Mouse (Mus musculus) kidney, embryonic 16.5 days (tissue): ENCODE measurements around the gene Lyrm7. TPM values are rescaled to one million over a fixed set of nuclear protein-coding genes. Genes with fewer than 3 reads are reported as not detected.

Experiments used
- ATAC-seq: fragments of 200-750 bp; cut with Nextera tagmentation; 2 replicates; pipeline ENCODE4 v1.8.0; 2017; ENCODE audit warnings: moderate TSS enrichment; ENCODE audit not compliant: low FRiP score, low TSS enrichment
- H3K27ac ChIP-seq: fragments of 300-500 bp; sonication (generic); 2 replicates; pipeline ENCODE4 v1.5.1; 2014; ENCODE audit warnings: low read length
- H3K27me3 ChIP-seq: fragments of 300-500 bp; sonication (generic); 2 replicates; pipeline ENCODE4 v1.6.1; 2014; ENCODE audit warnings: low read length, control low read depth, mixed read lengths; ENCODE audit not compliant: insufficient read depth
- H3K36me3 ChIP-seq: fragments of 300-500 bp; sonication (generic); 2 replicates; pipeline ENCODE4 v1.6.1; 2014; ENCODE audit warnings: low read length, control low read depth, mixed read lengths; ENCODE audit not compliant: insufficient read depth
- H3K4me1 ChIP-seq: fragments of 300-500 bp; sonication (generic); 2 replicates; pipeline ENCODE4 v1.6.1; 2014; ENCODE audit warnings: low read length, control low read depth, mixed read lengths; ENCODE audit not compliant: insufficient read depth
- H3K4me2 ChIP-seq: fragments of 300-500 bp; sonication (generic); replicated peaks from 2 replicates; pipeline ENCODE4 v1.6.1; 2014; ENCODE audit warnings: low read depth, low read length
- H3K4me3 ChIP-seq: fragments of 300-500 bp; sonication (generic); 2 replicates; pipeline ENCODE4 v1.5.1; 2014; ENCODE audit warnings: mild to moderate bottlenecking, low read length
- H3K9ac ChIP-seq: fragments of 300-500 bp; sonication (generic); replicated peaks from 2 replicates; pipeline ENCODE4 v1.6.1; 2014; ENCODE audit warnings: low read length
- H3K9me3 ChIP-seq: fragments of 300-500 bp; sonication (generic); 2 replicates; pipeline ENCODE4 v1.6.1; 2016; ENCODE audit warnings: low read length, control low read depth
- WGBS: fragments of 180-500 bp; shearing (Covaris S2); extraction: QIAGEN DNeasy Blood & Tissue Kit; methylation state at CpG from one replicate; pipeline ENCODE4 v1.1.7; 2014; 5-methylcytosine and 5-hydroxymethylcytosine counted together
- polyA plus RNA-seq: library from polyadenylated mRNA; unstranded; fragments of >200 nt; fragmentation: Nextera tagmentation; extraction: Ambion mirVana; gene quantifications from 2 replicates; pipeline ENCODE4 v1.2.1, GENCODE M21; 2015

Lyrm7 gene
- polyA plus RNA-seq, 1 experiment from 2014 or later = 9.2 TPM

- H3K9me3 ChIP-seq = no peaks in the 10 kb centered on the region
- no peaks in the 10 kb centered on the region for H3K36me3 ChIP-seq
- no peak overlapping the region for H3K4me2 ChIP-seq
- no peak overlapping the region for H3K27ac ChIP-seq
- WGBS = 86% methylated on average over 4 of the region's 4 CpGs
- H3K4me3 ChIP-seq = no peak overlapping the region
- H3K9ac ChIP-seq = no peak overlapping the region
- ATAC-seq = no peak
- H3K4me1 ChIP-seq = no peaks in the 10 kb centered on the region
- H3K27me3 ChIP-seq = no peaks in the 10 kb centered on the region
Measured at GRCm38 (mm10) chr11:54833833-54834232, 26.9 kb downstream of the Lyrm7 start.

GRCm38 (mm10) chr11:54826819-54827218, 33.9 kb downstream of the Lyrm7 start:
- ATAC-seq = no peak
- no peak overlapping the region for H3K4me3 ChIP-seq
- H3K9ac ChIP-seq = no peak overlapping the region

DNA sequence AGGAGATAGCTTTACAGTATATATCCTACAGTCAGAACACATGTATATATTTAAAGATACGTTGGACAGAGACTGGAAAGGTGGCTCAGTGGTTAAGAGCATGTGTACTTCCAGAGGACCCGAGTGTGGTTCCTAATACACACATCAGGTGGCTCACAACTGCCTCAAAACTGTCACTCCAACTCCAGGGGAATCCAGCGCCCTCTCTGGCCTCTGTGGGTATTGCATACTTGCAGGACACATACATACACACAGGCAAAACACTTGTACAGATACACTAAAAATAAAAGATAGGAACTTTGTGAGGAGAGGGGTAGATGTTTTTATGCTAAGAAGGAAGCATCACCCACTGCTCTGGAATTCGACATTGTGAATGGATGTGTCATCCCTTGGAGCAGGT, 34.9 kb downstream of the Lyrm7 start:
- no peak for ATAC-seq
- Histone ChIP-seq H3K27me3 (no peaks in the 10 kb centered on the region), H3K9me3 (peaks cover 4% of the 10 kb centered on the region; the same call in 1 of the 2 replicates), H3K36me3 (no peaks in the 10 kb centered on the region), H3K4me1 (no peaks in the 10 kb centered on the region), H3K4me2 (no peak overlapping the region), H3K9ac (no peak overlapping the region), H3K4me3 (no peak overlapping the region), H3K27ac (no peak overlapping the region)
- 81% methylated on average over 4 of the region's 4 CpGs for WGBS

More at GRCm38 (mm10) chr11:54826819-54827218, 33.9 kb downstream of the Lyrm7 start:
- H3K27me3 ChIP-seq = no peaks in the 10 kb centered on the region
- H3K27ac ChIP-seq = no peak overlapping the region
- no peak overlapping the region for H3K4me2 ChIP-seq
- no peaks in the 10 kb centered on the region for H3K4me1 ChIP-seq
- no peaks in the 10 kb centered on the region for H3K36me3 ChIP-seq
- peaks cover 4% of the 10 kb centered on the region; the same call in 1 of the 2 replicates for H3K9me3 ChIP-seq
- 63% methylated on average over 8 of the region's 8 CpGs for WGBS

- Histone ChIP-seq H3K36me3 (no peaks in the 10 kb centered on the region), H3K27me3 (no peaks in the 10 kb centered on the region), H3K9ac (no peak overlapping the region), H3K4me2 (no peak overlapping the region), H3K27ac (no peak overlapping the region), H3K9me3 (peaks cover 4% of the 10 kb centered on the region; the same call in 1 of the 2 replicates), H3K4me1 (no peaks in the 10 kb centered on the region), H3K4me3 (no peak overlapping the region)
- ATAC-seq = no peak
- WGBS = 79% methylated on average over 4 of the region's 4 CpGs
Measured at GRCm38 (mm10) chr11:54823467-54823866, 37.2 kb downstream of the Lyrm7 start.

DNA sequence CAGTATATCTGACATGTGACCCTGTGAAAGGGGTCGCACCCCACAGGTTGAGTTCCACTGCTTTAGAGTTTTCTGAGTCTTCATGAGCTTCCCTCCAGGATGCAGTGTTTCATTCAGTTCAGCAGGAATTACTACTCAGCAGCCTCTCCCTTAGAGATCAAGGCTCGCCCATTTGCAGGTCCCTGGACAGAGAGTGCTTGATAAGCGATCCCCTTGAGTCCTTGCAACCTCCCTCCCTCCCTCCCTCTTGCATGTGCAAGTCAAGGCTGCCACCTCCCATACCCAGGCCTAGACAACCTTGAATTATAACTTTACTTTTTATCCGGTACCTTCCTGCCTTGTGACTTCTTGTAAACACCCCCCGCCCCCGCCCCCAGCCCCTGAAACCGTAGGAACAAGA, 41.2 kb downstream of the Lyrm7 start:
- ATAC-seq = no peak
- 54% methylated on average over 7 of the region's 7 CpGs for WGBS

DNA sequence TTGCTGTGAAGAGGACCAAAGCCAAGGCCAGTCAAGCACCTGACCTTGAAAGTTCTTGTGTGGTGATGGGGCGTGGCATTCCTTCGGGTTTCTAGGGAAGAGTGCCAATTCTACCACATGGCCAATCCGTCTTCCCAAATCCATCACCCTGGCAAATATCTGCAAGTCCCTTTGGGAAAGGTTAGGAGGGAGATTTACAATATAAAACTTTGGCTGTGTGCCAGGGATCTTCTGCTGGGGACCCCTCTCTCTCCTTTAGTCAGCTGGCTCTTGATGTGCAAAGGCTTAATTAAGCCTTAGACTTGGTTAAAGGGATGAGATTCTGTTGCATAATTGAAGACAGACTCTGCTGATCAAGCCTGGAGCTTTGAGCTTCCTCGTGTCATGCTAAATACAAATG, 43.3 kb downstream of the Lyrm7 start:
- no peak overlapping the region for H3K27ac ChIP-seq
- WGBS = 72% methylated on average over 4 of the region's 4 CpGs
- H3K4me2 ChIP-seq = no peak overlapping the region
- no peaks in the 10 kb centered on the region for H3K4me1 ChIP-seq
- ATAC-seq = no peak
- no peaks in the 10 kb centered on the region for H3K27me3 ChIP-seq
- H3K9me3 ChIP-seq = no peaks in the 10 kb centered on the region
- no peaks in the 10 kb centered on the region for H3K36me3 ChIP-seq
- H3K9ac ChIP-seq = no peak overlapping the region
- H3K4me3 ChIP-seq = no peak overlapping the region

More for the DNA sequence above, 41.2 kb downstream of the Lyrm7 start:
- Histone ChIP-seq H3K4me2 (no peak overlapping the region), H3K27ac (no peak overlapping the region), H3K9me3 (peaks cover 4% of the 10 kb centered on the region; the same call in 1 of the 2 replicates), H3K9ac (no peak overlapping the region), H3K27me3 (no peaks in the 10 kb centered on the region), H3K36me3 (no peaks in the 10 kb centered on the region), H3K4me1 (no peaks in the 10 kb centered on the region), H3K4me3 (no peak overlapping the region)

- no peaks in the 10 kb centered on the region for H3K36me3 ChIP-seq
- no peak overlapping the region for H3K4me3 ChIP-seq
- no peaks in the 10 kb centered on the region for H3K27me3 ChIP-seq
- no peak overlapping the region for H3K27ac ChIP-seq
- no peak for ATAC-seq
- H3K9ac ChIP-seq = no peak overlapping the region
- no peaks in the 10 kb centered on the region for H3K4me1 ChIP-seq
- H3K9me3 ChIP-seq = no peaks in the 10 kb centered on the region
- H3K4me2 ChIP-seq = no peak overlapping the region
Measured at GRCm38 (mm10) chr11:54815659-54816058, 45.1 kb downstream of the Lyrm7 start.

DNA sequence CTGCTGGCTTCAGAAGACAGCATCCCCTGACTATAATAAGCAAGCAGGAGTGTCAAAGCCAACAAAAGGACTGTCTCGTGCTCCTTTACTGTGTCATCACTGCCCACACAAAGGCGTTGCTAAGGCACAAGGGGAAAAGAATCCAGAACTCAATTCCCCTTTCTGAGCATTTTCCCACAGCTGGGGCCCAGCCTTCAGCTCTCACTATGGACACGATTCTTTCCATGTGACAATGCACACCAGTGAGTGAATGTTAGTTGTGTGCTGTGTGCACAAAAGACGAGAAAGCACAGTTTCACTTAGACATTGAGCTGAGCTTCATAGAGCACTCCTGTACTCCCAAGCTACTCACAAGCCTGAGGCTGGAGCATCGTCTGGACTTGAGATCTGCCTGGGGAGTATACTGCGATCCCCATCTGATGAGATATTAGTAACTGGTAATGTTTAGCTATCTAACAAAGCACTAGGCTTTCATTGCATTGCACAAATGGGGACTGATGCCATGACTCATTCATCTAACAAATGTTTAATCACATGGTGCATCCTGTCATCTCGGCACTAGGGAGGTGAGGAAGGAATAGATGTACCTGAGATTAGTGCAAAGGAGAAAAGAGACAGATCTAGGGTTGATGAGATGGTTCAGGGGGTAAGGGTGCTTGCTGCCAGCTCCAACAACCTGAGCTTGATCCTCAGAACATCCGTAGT, 47.8 kb downstream of the Lyrm7 start:
- Histone ChIP-seq H3K4me2 (no peak overlapping the region), H3K27ac (no peak overlapping the region), H3K4me3 (no peak overlapping the region), H3K9me3 (no peaks in the 10 kb centered on the region), H3K27me3 (no peaks in the 10 kb centered on the region), H3K4me1 (no peaks in the 10 kb centered on the region), H3K36me3 (no peaks in the 10 kb centered on the region), H3K9ac (no peak overlapping the region)
- no peak for ATAC-seq
- WGBS = 72% methylated on average over 8 of the region's 8 CpGs

GRCm38 (mm10) chr11:54812314-54812713, 48.4 kb downstream of the Lyrm7 start:
- Histone ChIP-seq H3K4me1 (no peaks in the 10 kb centered on the region), H3K4me3 (no peak overlapping the region), H3K27ac (no peak overlapping the region), H3K4me2 (no peak overlapping the region), H3K36me3 (no peaks in the 10 kb centered on the region), H3K9me3 (no peaks in the 10 kb centered on the region), H3K9ac (no peak overlapping the region), H3K27me3 (no peaks in the 10 kb centered on the region)
- ATAC-seq = no peak
- WGBS = 73% methylated on average over 4 of the region's 4 CpGs

DNA sequence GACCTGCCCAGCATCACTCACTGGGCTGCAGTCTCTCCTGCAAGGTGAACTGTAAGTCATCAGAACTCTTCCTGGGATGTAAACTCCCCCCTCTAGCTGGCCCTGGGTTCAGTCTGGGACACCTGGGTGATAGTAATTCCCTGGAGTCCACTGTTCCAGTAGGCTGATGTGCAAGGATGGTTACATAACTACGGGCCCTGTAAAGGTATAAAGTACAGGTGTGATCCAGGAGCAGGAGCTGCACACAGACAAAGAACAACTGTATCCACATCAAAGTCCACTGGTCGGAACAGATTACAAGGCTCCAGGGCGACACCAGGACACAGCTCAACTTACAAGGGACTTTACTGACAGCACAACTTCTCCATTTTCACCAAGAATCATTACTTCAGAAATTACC, 49.7 kb downstream of the Lyrm7 start:
- Histone ChIP-seq H3K4me3 (no peak overlapping the region), H3K27ac (no peak overlapping the region), H3K4me2 (no peak overlapping the region), H3K4me1 (no peaks in the 10 kb centered on the region), H3K36me3 (no peaks in the 10 kb centered on the region), H3K9ac (no peak overlapping the region), H3K9me3 (no peaks in the 10 kb centered on the region), H3K27me3 (no peaks in the 10 kb centered on the region)
- no peak for ATAC-seq
- 65% methylated on average over 3 of the region's 3 CpGs for WGBS
